In the genomic region with DNA sequence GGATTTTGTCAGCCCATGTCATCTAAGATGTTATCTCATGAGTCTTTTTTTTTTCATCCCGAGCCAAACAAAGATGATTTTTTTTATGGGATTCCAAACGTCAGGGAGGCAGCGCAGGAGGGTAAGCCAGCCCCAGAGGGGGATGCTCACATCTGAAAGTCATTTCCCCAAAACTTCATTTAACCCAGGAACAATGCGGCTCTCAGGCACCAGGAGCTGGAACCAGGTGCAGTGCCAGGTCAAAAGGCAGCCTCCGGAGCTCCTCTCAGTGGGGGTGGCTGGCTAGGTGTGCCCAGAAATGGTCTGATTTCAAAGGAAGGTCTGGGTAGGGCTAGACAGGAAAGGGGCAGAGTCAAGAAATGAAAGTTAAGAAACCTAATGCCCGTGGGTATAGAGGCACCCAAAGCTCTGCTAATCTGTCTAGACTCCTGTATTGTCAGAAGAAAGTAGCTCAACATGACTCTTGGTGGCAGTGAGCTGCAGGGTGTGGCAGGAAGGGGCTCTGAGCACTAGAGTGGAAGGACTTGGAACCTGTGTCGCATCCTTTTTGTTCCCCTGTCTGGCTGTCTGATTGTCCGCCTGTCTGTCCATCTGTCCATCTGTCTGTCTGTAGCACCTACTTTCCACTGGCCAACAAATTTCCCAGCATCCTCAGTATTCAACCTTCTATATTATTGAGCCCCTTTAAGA, we compare ENCODE assay signal across 9 mouse cellular contexts.
DNase-seq lines count a peak whose midpoint lies in the region; ATAC-seq and TF ChIP-seq lines count a peak whose summit lies in the region.
"Had no signal": no experiment of that assay in that cellular context is flagged by ENCODE, and none has a peak within 500 bp of the region (broad histone marks: within the 10 kb centered on the region; RNA-seq: fewer than 3 reads in every experiment).

No protein-coding gene starts in this region.

- no peak for TF ChIP-seq CTCF in midbrain, postnatal 0 days (IDR thresholded peaks at IDR 0.05)

- H3K4me1 ChIP-seq in intestine, embryonic 16.5 days (ENCODE audit: control insufficient read depth, insufficient read depth, low read length) = peaks cover 12% of the 10 kb centered on the region
- peaks cover 24% of the 10 kb centered on the region for H3K4me1 ChIP-seq in midbrain, postnatal 0 days (ENCODE audit: insufficient read depth, low read length)

- no peak overlapping the region for H3K27ac ChIP-seq in intestine, embryonic 16.5 days (ENCODE audit: low read length)
- peak overlapping the region; percentile 83 for H3K27ac ChIP-seq in midbrain, postnatal 0 days (ENCODE audit: low read depth, low read length)

- DNase-seq in layer of hippocampus, postnatal 14 days (ENCODE audit: low spot score in 2 of 2) = peak; percentile 13 to 24
- no peak for DNase-seq in layer of hippocampus, adult 18-20 months (ENCODE audit: low spot score in 2 of 2)
- peak; percentile 24 for DNase-seq in embryo, embryonic 9.5 days (ENCODE audit: extremely low spot score)
- DNase-seq in midbrain, postnatal 0 days (ENCODE audit: low spot score) = no peak
- DNase-seq in urinary bladder, adult 18-20 months (ENCODE audit: low spot score in 2 of 2) = no peak
- DNase-seq in spleen, postnatal 10 days (ENCODE audit: low spot score in 2 of 2) = no peak
- DNase-seq in urinary bladder, postnatal 4 days (ENCODE audit: low spot score in 2 of 2) = no peak

- ATAC-seq in intestine, embryonic 16.5 days = no peak
- ATAC-seq in midbrain, postnatal 0 days (ENCODE audit: low FRiP score) = no peak

- H3K9me3 ChIP-seq in intestine, embryonic 16.5 days (ENCODE audit: control insufficient read depth, low read length) = no peaks in the 10 kb centered on the region
- no peaks in the 10 kb centered on the region for H3K9me3 ChIP-seq in midbrain, postnatal 0 days (ENCODE audit: low read length)

- H3K4me2 ChIP-seq in intestine, embryonic 16.5 days (ENCODE audit: low read depth, low read length) = 0 out of 2 replicates have a peak overlapping the region, but pooled peaks have one; percentile 37
- H3K4me2 ChIP-seq in midbrain, postnatal 0 days (ENCODE audit: low read depth, low read length, poor library complexity, severe bottlenecking) = peak overlapping the region; percentile 50

- H3K4me3 ChIP-seq in intestine, embryonic 16.5 days (ENCODE audit: low read length) = no peak overlapping the region
- H3K4me3 ChIP-seq in midbrain, postnatal 0 days (ENCODE audit: low read depth, low read length) = peak overlapping the region; percentile 8

- H3K36me3 ChIP-seq in intestine, embryonic 16.5 days (ENCODE audit: control insufficient read depth, insufficient read depth, low read length) = no peaks in the 10 kb centered on the region
- H3K36me3 ChIP-seq in midbrain, postnatal 0 days (ENCODE audit: insufficient read depth, low read length) = no peaks in the 10 kb centered on the region

- no peaks in the 10 kb centered on the region for H3K27me3 ChIP-seq in intestine, embryonic 16.5 days (replicated peaks; ENCODE audit: control insufficient read depth, insufficient read depth, low read length)
- no peaks in the 10 kb centered on the region for H3K27me3 ChIP-seq in midbrain, postnatal 0 days (ENCODE audit: insufficient read depth, low read length)
- H3K27me3 ChIP-seq: Patski had no signal

- WGBS in intestine, embryonic 16.5 days = 34% methylated on average over 8 of the region's 8 CpGs
- 13% methylated on average over 8 of the region's 8 CpGs for WGBS in midbrain, postnatal 0 days

- no peak overlapping the region for H3K9ac ChIP-seq in intestine, embryonic 16.5 days (ENCODE audit: low read depth, low read length)
- no peak overlapping the region for H3K9ac ChIP-seq in midbrain, postnatal 0 days (replicated peaks; ENCODE audit: low read length, poor library complexity, severe bottlenecking)

Comparison
In these comparisons a context has a peak if more than half of its experiments do, and no peak if none do; other contexts are left out.
1. DNase-seq: peak in layer of hippocampus, postnatal 14 days (2 of 2) and embryo, embryonic 9.5 days (single experiment); none in layer of hippocampus, adult 18-20 months (0 of 2), midbrain, postnatal 0 days (single experiment), urinary bladder, adult 18-20 months (0 of 2), spleen, postnatal 10 days (0 of 2) and urinary bladder, postnatal 4 days (0 of 2).